In the genomic region with DNA sequence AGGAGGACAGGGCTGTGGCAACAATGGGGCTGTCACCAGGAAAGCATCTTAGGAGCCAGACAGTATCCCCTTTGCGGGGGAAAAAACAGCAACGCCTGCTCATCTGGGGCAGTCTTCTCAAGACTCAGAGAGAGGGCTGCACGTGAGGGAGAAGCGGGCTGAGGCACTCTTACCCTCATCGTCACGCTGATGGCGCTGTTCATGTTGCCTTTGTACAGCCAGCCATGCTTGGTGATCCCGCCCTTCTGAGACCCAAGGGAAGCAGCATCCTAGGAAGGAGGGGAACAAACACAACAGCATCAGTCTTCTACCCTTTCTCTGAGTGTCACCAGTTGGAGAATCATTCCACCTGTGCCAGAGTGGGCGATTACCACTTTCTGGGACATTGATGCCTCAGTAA, we compare ENCODE assay signal across 25 mouse cellular contexts.
DNase-seq lines count a peak whose midpoint lies in the region; ATAC-seq and TF ChIP-seq lines count a peak whose summit lies in the region.
"Had no signal": no experiment of that assay in that cellular context is flagged by ENCODE, and none has a peak within 500 bp of the region (broad histone marks: within the 10 kb centered on the region; RNA-seq: fewer than 3 reads in every experiment).

No protein-coding gene starts in this region.

- no peaks in the 10 kb centered on the region for H3K9me3 ChIP-seq in heart, embryonic 10.5 days
- peaks cover 3% of the 10 kb centered on the region; the same call in 1 of the 2 replicates for H3K9me3 ChIP-seq in kidney, embryonic 16.5 days (ENCODE audit: low read length)
- H3K9me3 ChIP-seq in lung, postnatal 0 days (ENCODE audit: low read length), result no peaks in the 10 kb centered on the region
- H3K9me3 ChIP-seq: forebrain, embryonic 10.5 days; forebrain, embryonic 13.5 days; heart, embryonic 15.5 days had no signal

- peak overlapping the region; percentile 36 for H3K4me2 ChIP-seq in kidney, embryonic 16.5 days (replicated peaks; ENCODE audit: low read depth, low read length)
- H3K4me2 ChIP-seq in lung, postnatal 0 days (replicated peaks; ENCODE audit: low read depth, low read length), result no peak overlapping the region
- H3K4me2 ChIP-seq: forebrain, embryonic 13.5 days; heart, embryonic 12.5 days; heart, embryonic 15.5 days; hindbrain, embryonic 14.5 days had no signal

- no peak for TF ChIP-seq CTCF in lung, postnatal 0 days (IDR thresholded peaks at IDR 0.05)

- no peak overlapping the region for H3K4me3 ChIP-seq in heart, embryonic 10.5 days
- H3K4me3 ChIP-seq in kidney, embryonic 16.5 days (ENCODE audit: low read length), result no peak overlapping the region
- no peak overlapping the region for H3K4me3 ChIP-seq in lung, postnatal 0 days (ENCODE audit: low read depth, low read length)
- H3K4me3 ChIP-seq: forebrain, embryonic 10.5 days; forebrain, embryonic 13.5 days; heart, embryonic 12.5 days; heart, embryonic 15.5 days had no signal

- H3K27me3 ChIP-seq in heart, embryonic 10.5 days (ENCODE audit: insufficient read depth, poor library complexity, severe bottlenecking), result no peaks in the 10 kb centered on the region
- no peaks in the 10 kb centered on the region for H3K27me3 ChIP-seq in kidney, embryonic 16.5 days (ENCODE audit: insufficient read depth, low read length)
- no peaks in the 10 kb centered on the region for H3K27me3 ChIP-seq in lung, postnatal 0 days (replicated peaks; ENCODE audit: insufficient read depth, low read length)
- H3K27me3 ChIP-seq: forebrain, embryonic 13.5 days; heart, embryonic 12.5 days; heart, embryonic 15.5 days had no signal

- ATAC-seq in kidney, embryonic 16.5 days (ENCODE audit: low FRiP score, low TSS enrichment), result peak; percentile 47
- ATAC-seq in lung, postnatal 0 days, result no peak
- ATAC-seq: activated CD4-positive, CD25-positive, alpha-beta regulatory T cell, adult 4 months; CD4-positive, CD25-positive, alpha-beta regulatory T cell, adult 4 months; forebrain, embryonic 13.5 days; forebrain, embryonic 16.5 days; hindbrain, postnatal 0 days; inflammation-experienced regulatory T-cells, adult 6 months had no signal

- 78% methylated on average over 9 of the region's 9 CpGs for WGBS in heart, embryonic 10.5 days
- 43% methylated on average over 9 of the region's 9 CpGs for WGBS in kidney, embryonic 16.5 days
- 81% methylated on average over 9 of the region's 9 CpGs for WGBS in lung, postnatal 0 days

- H3K9ac ChIP-seq in kidney, embryonic 16.5 days (replicated peaks; ENCODE audit: low read length), result peak overlapping the region; percentile 32
- no peak overlapping the region for H3K9ac ChIP-seq in lung, postnatal 0 days (replicated peaks; ENCODE audit: low read depth)
- H3K9ac ChIP-seq: forebrain, embryonic 13.5 days; heart, embryonic 12.5 days; heart, embryonic 15.5 days; hindbrain, embryonic 14.5 days had no signal

- H3K36me3 ChIP-seq in heart, embryonic 10.5 days, result 0 out of 2 replicates have a peak, but pooled peaks cover 8% of the 10 kb centered on the region
- H3K36me3 ChIP-seq in kidney, embryonic 16.5 days (ENCODE audit: insufficient read depth, low read length), result peaks cover 12% of the 10 kb centered on the region; the same call in 1 of the 2 replicates
- H3K36me3 ChIP-seq in lung, postnatal 0 days (ENCODE audit: insufficient read depth, low read length), result no peaks in the 10 kb centered on the region
- H3K36me3 ChIP-seq: heart, embryonic 15.5 days had no signal

- H3K4me1 ChIP-seq in heart, embryonic 10.5 days, result peaks cover 43% of the 10 kb centered on the region
- H3K4me1 ChIP-seq in kidney, embryonic 16.5 days (ENCODE audit: insufficient read depth, low read length), result peaks cover 52% of the 10 kb centered on the region
- peaks cover 25% of the 10 kb centered on the region for H3K4me1 ChIP-seq in lung, postnatal 0 days (ENCODE audit: insufficient read depth, low read depth, low read length)
- H3K4me1 ChIP-seq: forebrain, embryonic 10.5 days; forebrain, embryonic 13.5 days had no signal

- DNase-seq in heart, embryonic 10.5 days (ENCODE audit: low spot score), result no peak
- DNase-seq in heart, postnatal 25 days (ENCODE audit: low spot score), result no peak
- DNase-seq in kidney, postnatal 25 days, result no peak
- no peak for DNase-seq in lung, postnatal 0 days (ENCODE audit: low spot score)
- no peak for DNase-seq in lung, postnatal 10 days
- DNase-seq: adrenal gland, adult 8-10 months; adrenal gland, postnatal 25 days; cerebellum, adult 18-20 months; cerebellum, adult 9-10 months; cerebellum, postnatal 14 days; gastrocnemius, postnatal 25 days; heart, adult 18-20 months; heart, postnatal 10 days; heart, postnatal 4 days had no signal

- intact Hi-C loops in heart, postnatal 25 days (cut with DNase I), result no loop called here

- H3K27ac ChIP-seq in heart, embryonic 10.5 days, result peak overlapping the region; percentile 33; the same call in 1 of the 2 replicates
- H3K27ac ChIP-seq in kidney, embryonic 16.5 days (ENCODE audit: low read length), result peak overlapping the region; percentile 70
- H3K27ac ChIP-seq in lung, postnatal 0 days (ENCODE audit: low read length), result 0 out of 2 replicates have a peak overlapping the region, but pooled peaks have one; percentile 5
- H3K27ac ChIP-seq: forebrain, embryonic 10.5 days; forebrain, embryonic 13.5 days; heart, embryonic 15.5 days; hindbrain, embryonic 14.5 days; hindbrain, postnatal 0 days had no signal

- TF ChIP-seq EP300 in lung, postnatal 0 days (IDR thresholded peaks at IDR 0.05), result no peak

Comparison
In these comparisons a context has a peak if more than half of its experiments do, and no peak if none do; other contexts are left out.
1. H3K27ac ChIP-seq: peak in every context shown above with its lines; median percentile 70 in kidney, embryonic 16.5 days; 33 in heart, embryonic 10.5 days; 5 in lung, postnatal 0 days.